Comparison of ENCODE assay signal across 8 mouse cellular contexts in the genomic region with DNA sequence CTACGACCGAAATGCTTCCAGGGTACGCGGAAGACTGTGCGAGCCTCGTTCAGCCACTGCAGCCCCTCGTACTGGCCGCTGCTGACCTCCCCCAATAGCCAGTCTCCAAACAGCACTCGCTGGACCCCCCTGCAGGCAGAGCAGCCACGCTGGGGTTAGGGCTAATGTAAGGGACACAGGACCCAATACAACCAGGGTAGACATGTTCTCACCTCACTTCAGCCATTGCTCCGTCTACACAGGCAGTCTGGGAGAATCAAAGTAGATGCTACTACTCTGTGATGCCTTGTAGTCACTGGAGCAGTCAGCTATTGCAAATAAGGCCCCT. TPM values are rescaled to one million over a fixed set of nuclear protein-coding genes. Genes with fewer than 3 reads are reported as not detected.
DNase-seq lines count a peak whose midpoint lies in the region; ATAC-seq and TF ChIP-seq lines count a peak whose summit lies in the region.

No protein-coding gene starts in this region.

- H3K27ac ChIP-seq in cerebellum, adult 2 months (ENCODE audit: insufficient read depth, low read length) = no peak overlapping the region
- H3K27ac ChIP-seq in lung, embryonic 15.5 days = no peak overlapping the region
- no peak overlapping the region for H3K27ac ChIP-seq in neural tube, embryonic 13.5 days (replicated peaks)

- H3K9ac ChIP-seq in lung, embryonic 15.5 days = no peak overlapping the region
- no peak overlapping the region; the same call in 1 of the 2 replicates for H3K9ac ChIP-seq in neural tube, embryonic 13.5 days

- H3K27me3 ChIP-seq in cerebellum, adult 2 months (ENCODE audit: control insufficient read depth, insufficient read depth, low read length) = no peaks in the 10 kb centered on the region
- no peaks in the 10 kb centered on the region for H3K27me3 ChIP-seq in lung, embryonic 15.5 days
- no peaks in the 10 kb centered on the region for H3K27me3 ChIP-seq in neural tube, embryonic 13.5 days

- no peak for TF ChIP-seq POLR2A in cerebellum, adult 2 months (IDR thresholded peaks at IDR 0.05; ENCODE audit: borderline replicate concordance, insufficient read depth, low read length)

- H3K9me3 ChIP-seq in lung, embryonic 15.5 days = no peaks in the 10 kb centered on the region
- no peaks in the 10 kb centered on the region for H3K9me3 ChIP-seq in neural tube, embryonic 13.5 days

- 29% methylated on average over 11 of the region's 11 CpGs for WGBS in cerebellum, adult 2 months
- 33% methylated on average over 11 of the region's 11 CpGs for WGBS in lung, embryonic 15.5 days
- 43% methylated on average over 11 of the region's 11 CpGs for WGBS in neural tube, embryonic 13.5 days

- peak overlapping the region; percentile 91 for H3K4me2 ChIP-seq in lung, embryonic 15.5 days
- H3K4me2 ChIP-seq in neural tube, embryonic 13.5 days = peak overlapping the region; percentile 59; the same call in 1 of the 2 replicates

- no peak for TF ChIP-seq CTCF in cerebellum, adult 2 months (IDR thresholded peaks at IDR 0.05; ENCODE audit: borderline replicate concordance, insufficient read depth, low read depth, low read length)

- no peaks in the 10 kb centered on the region for H3K4me1 ChIP-seq in cerebellum, adult 2 months (ENCODE audit: control insufficient read depth, insufficient read depth, low read length)
- peaks cover 12% of the 10 kb centered on the region for H3K4me1 ChIP-seq in lung, embryonic 15.5 days
- H3K4me1 ChIP-seq in neural tube, embryonic 13.5 days (replicated peaks) = peaks cover 18% of the 10 kb centered on the region

- H3K36me3 ChIP-seq in lung, embryonic 15.5 days = peaks cover 37% of the 10 kb centered on the region
- H3K36me3 ChIP-seq in neural tube, embryonic 13.5 days = peaks cover 45% of the 10 kb centered on the region

- ATAC-seq in lung, embryonic 15.5 days (ENCODE audit: borderline replicate concordance, extremely low read depth, low FRiP score, low TSS enrichment) = no peak
- peak; percentile 19 for ATAC-seq in inflammation-experienced regulatory T-cells, adult 6 months
- 0 out of 2 replicates have a peak, but pooled peaks have one; percentile 24 for ATAC-seq in neural tube, embryonic 13.5 days (ENCODE audit: low read depth)

- no peak overlapping the region for H3K4me3 ChIP-seq in cerebellum, adult 2 months (replicated peaks; ENCODE audit: insufficient read depth, low read depth, low read length)
- H3K4me3 ChIP-seq in lung, embryonic 15.5 days = peak overlapping the region; percentile 57
- no peak overlapping the region for H3K4me3 ChIP-seq in neural tube, embryonic 13.5 days

- DNase-seq in cerebellum, adult 11-12 months = peak; percentile 9
- DNase-seq in cerebellum, adult 2 months = no peak
- DNase-seq in lung, postnatal 36 days = no peak
- no peak for DNase-seq in right cerebral cortex, adult 2 months (ENCODE audit: low spot score in 2 of 2)
- no peak for DNase-seq in frontal cortex, postnatal 36 days (ENCODE audit: low spot score in 2 of 2)

RNA-seq across cellular contexts. Expression of gene Irf7, which starts 0.9 kb away (rescaled TPM):
- 4.7 and 5.6 TPM in 2 replicates for polyA plus RNA-seq in cerebellum, adult 2 months (2012; rRNA removed)
- 3.0 and 4.6 TPM in 2 replicates for polyA plus RNA-seq in lung, embryonic 15.5 days (2015; fragmentation: Nextera tagmentation; extraction: Ambion mirVana)
- polyA plus RNA-seq in inflammation-experienced regulatory T-cells, adult 6 months (2017; shearing (Covaris generic)) = 100 to 1,000 TPM in 2 of 3 experiments, 10 to 100 TPM in 1; 95.5 to 112 (median 100) TPM
- 1.0 and 1.4 TPM in 2 replicates for polyA plus RNA-seq in neural tube, embryonic 13.5 days (2015; fragmentation: Nextera tagmentation; extraction: Ambion mirVana)

RNA-seq across cellular contexts. Expression of gene Cdhr5, which starts 11.2 kb away (rescaled TPM):
- polyA plus RNA-seq in cerebellum, adult 2 months (2012; rRNA removed) = 0.07 TPM in 1 of 2 replicates, not detected in the other
- polyA plus RNA-seq in lung, embryonic 15.5 days (2015; fragmentation: Nextera tagmentation; extraction: Ambion mirVana) = not detected in 2 replicates
- not detected for polyA plus RNA-seq in inflammation-experienced regulatory T-cells, adult 6 months (2017; shearing (Covaris generic))
- polyA plus RNA-seq in neural tube, embryonic 13.5 days (2015; fragmentation: Nextera tagmentation; extraction: Ambion mirVana) = not detected in 2 replicates

RNA-seq across cellular contexts. Expression of gene Sct, which starts 13.6 kb away (rescaled TPM):
- 0.70 and 1.0 TPM in 2 replicates for polyA plus RNA-seq in cerebellum, adult 2 months (2012; rRNA removed)
- polyA plus RNA-seq in lung, embryonic 15.5 days (2015; fragmentation: Nextera tagmentation; extraction: Ambion mirVana) = 2.3 and 2.6 TPM in 2 replicates
- not detected for polyA plus RNA-seq in inflammation-experienced regulatory T-cells, adult 6 months (2017; shearing (Covaris generic))
- 3.3 and 5.8 TPM in 2 replicates for polyA plus RNA-seq in neural tube, embryonic 13.5 days (2015; fragmentation: Nextera tagmentation; extraction: Ambion mirVana)

RNA-seq across cellular contexts. Expression of gene Drd4, which starts 26.4 kb away (rescaled TPM):
- 0.49 and 0.76 TPM in 2 replicates for polyA plus RNA-seq in cerebellum, adult 2 months (2012; rRNA removed)
- 0.49 and 0.57 TPM in 2 replicates for polyA plus RNA-seq in lung, embryonic 15.5 days (2015; fragmentation: Nextera tagmentation; extraction: Ambion mirVana)
- not detected for polyA plus RNA-seq in inflammation-experienced regulatory T-cells, adult 6 months (2017; shearing (Covaris generic))
- 0.54 and 1.3 TPM in 2 replicates for polyA plus RNA-seq in neural tube, embryonic 13.5 days (2015; fragmentation: Nextera tagmentation; extraction: Ambion mirVana)

RNA-seq across cellular contexts. Expression of gene Phrf1, which starts 36.8 kb away (rescaled TPM):
- polyA plus RNA-seq in cerebellum, adult 2 months (2012; rRNA removed) = 31.2 and 32.0 TPM in 2 replicates
- polyA plus RNA-seq in lung, embryonic 15.5 days (2015; fragmentation: Nextera tagmentation; extraction: Ambion mirVana) = 71.8 and 71.9 TPM in 2 replicates
- 10 to 100 TPM; 40.5 to 51.6 (median 46.7) TPM for polyA plus RNA-seq in inflammation-experienced regulatory T-cells, adult 6 months (2017; shearing (Covaris generic))
- polyA plus RNA-seq in neural tube, embryonic 13.5 days (2015; fragmentation: Nextera tagmentation; extraction: Ambion mirVana) = 71.4 and 74.1 TPM in 2 replicates

Comparison
In these comparisons a context has a peak if more than half of its experiments do, and no peak if none do; other contexts are left out.
1. RNA of gene Irf7, which starts 0.9 kb away (polyA plus RNA-seq): 95.5 to 112 TPM in inflammation-experienced regulatory T-cells, adult 6 months; 4.7 to 5.6 TPM in cerebellum, adult 2 months, 3.0 to 4.6 TPM in lung, embryonic 15.5 days and 1.0 to 1.4 TPM in neural tube, embryonic 13.5 days; every median in the first group is over 10 times any median in the second.